Mouse (Mus musculus) MEL (cell line): ENCODE results near the gene Kcna5.

Experiments
- CTCF ChIP-seq, 3 experiments: IDR thresholded peaks in 2 of 3; conservative IDR thresholded peaks in 1 of 3; 2 replicates each; pipeline ENCODE4 v1.5.1; 2011 to 2012; ENCODE audit warnings: low read length in 3 of 3, low read depth in 2 of 3, mild to moderate bottlenecking in 2 of 3, improper control_type of control experiment in 1 of 3, inconsistent platforms in 1 of 3, mixed read lengths in 1 of 3, moderate library complexity in 1 of 3; ENCODE audit not compliant: control insufficient read depth in 1 of 3, insufficient read depth in 1 of 3, poor library complexity in 1 of 3, severe bottlenecking in 1 of 3
- EP300 ChIP-seq, 2 experiments: IDR thresholded peaks; 2 replicates each; pipeline ENCODE4 v1.6.1; 2011; ENCODE audit warnings: improper control_type of control experiment in 2 of 2, low read length in 2 of 2, low read depth in 1 of 2, mild to moderate bottlenecking in 1 of 2
- GATA1 ChIP-seq: IDR thresholded peaks from 2 replicates; pipeline ENCODE4 v1.6.1; 2011; ENCODE audit warnings: low read depth, low read length, improper control_type of control experiment
- MAX ChIP-seq: IDR thresholded peaks from 2 replicates; pipeline ENCODE4 v1.6.1; 2011; ENCODE audit warnings: low read length, improper control_type of control experiment
- POLR2A ChIP-seq, 2 experiments: IDR thresholded peaks; 2 replicates each; pipeline ENCODE4 v1.6.1; 2011 to 2012; ENCODE audit warnings: low read length in 2 of 2, mild to moderate bottlenecking in 2 of 2, control low read depth in 1 of 2, improper control_type of control experiment in 1 of 2, low read depth in 1 of 2, moderate library complexity in 1 of 2; ENCODE audit not compliant: control insufficient read depth in 1 of 2, insufficient read depth in 1 of 2, poor library complexity in 1 of 2
- POLR2AphosphoS2 ChIP-seq: IDR thresholded peaks from 2 replicates; pipeline ENCODE4 v1.6.1; 2011; ENCODE audit warnings: low read length, improper control_type of control experiment
- USF1 ChIP-seq: IDR thresholded peaks from 2 replicates; pipeline ENCODE4 v1.6.1; 2014; ENCODE audit warnings: low read depth, mild to moderate bottlenecking, inconsistent platforms, low read length, improper control_type of control experiment, moderate library complexity
- ZC3H11A ChIP-seq: IDR thresholded peaks from 2 replicates; pipeline ENCODE4 v1.6.1; 2012; ENCODE audit warnings: low read depth, mild to moderate bottlenecking, inconsistent platforms, low read length, improper control_type of control experiment

DNA sequence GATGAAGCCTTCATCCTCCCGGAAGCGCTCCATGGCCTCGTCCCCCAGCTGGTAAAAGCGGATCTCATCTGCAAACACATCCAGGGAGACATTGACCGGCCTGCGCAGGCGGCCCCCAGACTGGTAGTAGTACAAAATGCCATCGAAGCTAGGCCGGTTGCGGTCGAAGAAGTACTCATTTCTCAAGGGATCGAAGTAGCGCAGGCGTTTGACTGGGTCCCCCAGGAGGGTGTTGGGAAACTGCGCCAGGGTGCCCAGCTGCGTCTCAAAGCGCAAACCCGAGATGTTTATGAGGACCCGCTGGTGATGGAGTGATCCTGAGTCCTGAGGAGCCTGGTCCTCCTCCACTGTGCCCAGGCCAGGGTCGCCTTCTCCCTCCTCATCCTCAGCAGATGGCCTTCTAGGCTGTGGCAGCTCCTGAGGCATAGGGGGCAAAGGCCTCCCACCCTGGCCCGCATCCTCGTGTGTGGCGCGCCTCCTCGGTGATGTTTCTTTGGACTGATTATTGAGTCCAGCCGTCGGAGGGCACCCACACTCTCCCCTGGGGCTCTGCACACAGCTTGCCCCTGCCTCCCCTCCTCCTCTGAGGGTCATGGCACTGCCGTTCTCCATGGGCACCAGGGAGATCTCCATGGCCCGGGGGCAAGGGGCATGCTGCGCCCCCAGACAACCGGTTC is 543 bp downstream of the Kcna5 start:
- no peak for TF ChIP-seq POLR2AphosphoS2
- no peak for TF ChIP-seq EP300 (IDR thresholded peaks at IDR 0.05; ENCODE audit: low read depth in 1 of 2, low read length in 2 of 2)
- no peak for TF ChIP-seq ZC3H11A
- no peak for TF ChIP-seq MAX
- no peak for TF ChIP-seq GATA1
- no peak for TF ChIP-seq CTCF (IDR thresholded peaks at IDR 0.05 in 2 of 3, conservative IDR thresholded peaks at IDR 0.05 in 1 of 3; ENCODE audit: control insufficient read depth in 1 of 3, insufficient read depth in 1 of 3, low read depth in 2 of 3, low read length in 3 of 3, poor library complexity in 1 of 3, severe bottlenecking in 1 of 3)
- TF ChIP-seq USF1: no peak
- TF ChIP-seq POLR2A (IDR thresholded peaks at IDR 0.05; ENCODE audit: control insufficient read depth in 1 of 2, insufficient read depth in 1 of 2, low read depth in 1 of 2, low read length in 2 of 2, poor library complexity in 1 of 2): no peak
